Mouse (Mus musculus) midbrain, embryonic 10.5 days (tissue): ENCODE measurements around the gene Iqcf1. TPM values are rescaled to one million over a fixed set of nuclear protein-coding genes. Genes with fewer than 3 reads are reported as not detected.
A peak's percentile ranks its signal among the peaks of the same experiment; 100 is the strongest.

ENCODE experiments used
- DNase-seq: peaks from one replicate; pipeline ENCODE4 v3.0.0-alpha.2; 2017; ENCODE audit warnings: low spot score
- H3K27ac ChIP-seq: fragments of 300-500 bp; sonication (generic); replicated peaks from 2 replicates; pipeline ENCODE4 v1.5.1; 2016; ENCODE audit warnings: mild to moderate bottlenecking
- H3K27me3 ChIP-seq: fragments of 300-500 bp; sonication (generic); 2 replicates; pipeline ENCODE4 v1.6.1; 2016; ENCODE audit warnings: low read depth, mild to moderate bottlenecking; ENCODE audit not compliant: poor library complexity, severe bottlenecking
- H3K36me3 ChIP-seq: fragments of 300-500 bp; sonication (generic); 2 replicates; pipeline ENCODE4 v1.6.1; 2016; ENCODE audit warnings: mild to moderate bottlenecking, moderate library complexity
- H3K4me1 ChIP-seq: fragments of 300-500 bp; sonication (generic); 2 replicates; pipeline ENCODE4 v1.6.1; 2016
- H3K4me3 ChIP-seq: fragments of 300-500 bp; sonication (generic); 2 replicates; pipeline ENCODE4 v1.5.1; 2016; ENCODE audit warnings: mild to moderate bottlenecking, moderate library complexity
- H3K9me3 ChIP-seq: fragments of 300-500 bp; sonication (generic); replicated peaks from 2 replicates; pipeline ENCODE4 v1.6.1; 2016; ENCODE audit warnings: mild to moderate bottlenecking
- WGBS: fragments of 180-500 bp; shearing (Covaris S2); methylation state at CpG from one replicate; pipeline ENCODE4 v1.1.7; 2016; 5-methylcytosine and 5-hydroxymethylcytosine counted together
- polyA plus RNA-seq: library from polyadenylated mRNA; unstranded; fragments of >200 nt; fragmentation: Nextera tagmentation; extraction: Ambion mirVana; gene quantifications from 2 replicates; pipeline ENCODE4 v1.2.1, GENCODE M21; 2016

The Iqcf1 gene
- polyA plus RNA-seq, 1 experiment from 2014 or later = not detected

DNA sequence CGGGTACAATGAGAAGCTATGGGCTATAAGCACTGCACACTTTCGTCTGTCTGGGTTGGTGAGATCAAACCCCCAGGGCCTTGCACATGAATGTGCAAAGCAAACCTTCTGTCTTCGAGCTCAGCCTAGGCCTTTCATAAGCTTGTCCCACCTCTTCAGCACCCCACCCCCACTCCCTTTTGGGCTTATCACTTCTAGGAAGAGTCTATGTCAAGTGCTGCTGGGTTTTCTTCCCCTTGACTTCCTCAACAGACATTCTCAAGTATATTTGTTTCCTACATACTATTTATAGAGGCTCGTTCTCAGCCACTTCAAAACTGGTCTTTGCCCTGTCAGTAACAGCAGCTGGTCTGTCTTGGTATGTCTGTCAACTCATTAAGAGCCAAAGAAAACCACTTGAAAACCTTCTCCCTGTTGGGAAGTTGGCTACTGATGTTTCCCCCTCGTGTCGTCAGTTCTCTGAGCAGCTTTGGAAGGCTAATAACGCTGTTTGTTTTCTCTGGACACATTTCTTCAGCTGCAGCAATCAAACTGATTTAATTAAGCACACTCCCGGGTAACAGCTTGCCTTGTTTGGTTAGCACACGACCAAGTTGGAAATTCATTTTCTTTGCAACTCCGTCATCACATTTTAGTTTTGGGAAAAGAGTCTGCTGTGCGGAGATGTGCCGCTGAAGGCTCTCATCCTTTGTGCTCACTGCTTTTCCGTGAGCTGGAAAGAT lies 13.1 kb downstream of the Iqcf1 start:
- no peaks in the 10 kb centered on the region for H3K4me1 ChIP-seq
- no peaks in the 10 kb centered on the region for H3K27me3 ChIP-seq
- 77% methylated on average over 13 of the region's 13 CpGs for WGBS
- no peaks in the 10 kb centered on the region for H3K36me3 ChIP-seq
- no peak overlapping the region for H3K27ac ChIP-seq
- no peaks in the 10 kb centered on the region for H3K9me3 ChIP-seq
- no peak for DNase-seq
- no peak overlapping the region for H3K4me3 ChIP-seq

- no peak overlapping the region for H3K4me3 ChIP-seq
- no peaks in the 10 kb centered on the region for H3K4me1 ChIP-seq
- no peaks in the 10 kb centered on the region for H3K36me3 ChIP-seq
- H3K27me3 ChIP-seq = no peaks in the 10 kb centered on the region
- H3K27ac ChIP-seq = no peak overlapping the region
- no peak for DNase-seq
- H3K9me3 ChIP-seq = no peaks in the 10 kb centered on the region
- WGBS = 79% methylated on average over 6 of the region's 6 CpGs
These were observed 13.8 kb downstream of the Iqcf1 start for GRCm38 (mm10) chr9:106513566-106513965.

- no peaks in the 10 kb centered on the region for H3K27me3 ChIP-seq
- H3K36me3 ChIP-seq = no peaks in the 10 kb centered on the region
- WGBS = 82% methylated on average over 4 of the region's 4 CpGs
- no peak for DNase-seq
- H3K27ac ChIP-seq = no peak within 1 kb of the TSS
- H3K9me3 ChIP-seq = no peaks in the 10 kb centered on the region
- no peak within 1 kb of the TSS for H3K4me3 ChIP-seq
- no peaks in the 10 kb centered on the region for H3K4me1 ChIP-seq
These were observed 14.5 kb downstream of the Iqcf1 start, which contains the start of gene Iqcf5 for GRCm38 (mm10) chr9:106514273-106514672. TSS of gene Iqcf5 (plus strand) at chr9:106514573.

DNA sequence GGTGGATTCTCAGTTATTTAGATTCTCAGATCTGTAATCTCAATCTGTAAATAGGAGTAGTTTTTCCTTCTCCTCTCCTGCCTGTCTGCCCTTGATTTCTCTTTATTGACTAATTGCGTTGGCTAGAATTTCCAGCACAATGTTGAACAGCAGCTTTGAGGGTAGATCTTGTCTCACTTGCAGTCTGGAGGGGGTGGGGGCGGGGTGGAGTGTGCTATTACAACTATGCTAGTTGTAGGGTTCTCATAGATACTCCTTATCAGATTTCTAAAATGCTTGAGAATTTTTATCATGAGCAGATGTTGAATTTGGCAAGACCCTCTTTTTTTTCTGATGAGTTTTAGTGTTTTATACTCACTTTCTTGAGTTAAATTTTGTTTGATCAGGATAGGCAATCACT lies 19.7 kb downstream of the Iqcf1 start:
- Histone ChIP-seq H3K27ac (no peak overlapping the region), H3K9me3 (no peaks in the 10 kb centered on the region), H3K36me3 (no peaks in the 10 kb centered on the region), H3K4me1 (no peaks in the 10 kb centered on the region), H3K27me3 (no peaks in the 10 kb centered on the region), H3K4me3 (no peak overlapping the region)
- no peak for DNase-seq
- WGBS = 84% methylated on average over 2 of the region's 2 CpGs

- no peaks in the 10 kb centered on the region for H3K9me3 ChIP-seq
- H3K4me3 ChIP-seq = no peak overlapping the region
- H3K4me1 ChIP-seq = no peaks in the 10 kb centered on the region
- H3K27me3 ChIP-seq = no peaks in the 10 kb centered on the region
- no peak overlapping the region for H3K27ac ChIP-seq
- WGBS = 84% methylated on average over 8 of the region's 8 CpGs
- H3K36me3 ChIP-seq = no peaks in the 10 kb centered on the region
- no peak for DNase-seq
These were observed 20.1 kb downstream of the Iqcf1 start for GRCm38 (mm10) chr9:106519909-106520308.

DNA sequence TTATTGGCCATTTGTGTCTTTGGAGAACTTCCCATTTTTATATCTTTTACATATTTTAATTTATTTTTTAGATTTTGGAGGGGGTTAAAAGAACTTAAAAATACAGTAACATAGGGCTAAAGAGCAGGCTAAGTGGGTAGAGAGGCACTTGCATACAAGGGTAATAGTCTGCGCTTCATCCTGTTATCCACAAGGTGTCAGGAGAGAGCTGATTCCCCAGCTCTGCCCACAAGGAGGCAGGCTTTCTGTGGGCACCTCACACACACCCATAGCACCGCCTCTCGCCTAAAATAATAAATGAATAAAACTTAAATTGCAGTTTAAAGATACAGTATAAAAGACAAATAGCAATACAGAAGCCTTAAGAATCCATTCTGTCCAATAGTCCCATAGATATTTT lies 32.1 kb downstream of the Iqcf1 start:
- whole genome bisulfite sequencing = 22% methylated on average over 3 of the region's 3 CpGs
- Histone ChIP-seq H3K9me3 (no peaks in the 10 kb centered on the region), H3K27ac (no peak overlapping the region), H3K27me3 (no peaks in the 10 kb centered on the region), H3K4me3 (no peak overlapping the region), H3K4me1 (no peaks in the 10 kb centered on the region), H3K36me3 (no peaks in the 10 kb centered on the region)
- DNase-seq = peak; percentile 24

DNA sequence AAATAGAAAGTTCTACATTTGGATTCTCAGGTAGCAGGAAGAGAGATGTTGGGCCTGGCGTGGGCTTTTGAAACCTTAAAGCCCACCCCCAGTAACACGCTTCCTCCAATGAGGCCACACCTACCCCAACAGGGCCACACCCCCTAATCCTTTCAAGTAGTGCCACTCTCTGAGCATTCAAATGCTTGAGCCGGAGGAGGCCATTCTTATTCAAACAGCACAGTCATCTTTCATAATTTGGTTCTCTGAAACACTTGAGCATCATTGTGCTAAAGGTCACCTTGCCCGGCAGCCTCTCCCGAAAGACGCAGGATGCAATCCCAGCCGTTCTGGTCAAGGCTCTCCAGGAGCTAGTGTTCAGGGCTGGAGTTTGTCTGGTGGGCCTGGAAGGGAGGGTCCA lies 34.5 kb downstream of the Iqcf1 start:
- 90% methylated on average over 7 of the region's 7 CpGs for WGBS
- Histone ChIP-seq H3K9me3 (no peaks in the 10 kb centered on the region), H3K27ac (no peak overlapping the region), H3K36me3 (no peaks in the 10 kb centered on the region), H3K27me3 (no peaks in the 10 kb centered on the region), H3K4me1 (no peaks in the 10 kb centered on the region), H3K4me3 (no peak overlapping the region)
- no peak for DNase-seq

- no peaks in the 10 kb centered on the region for H3K4me1 ChIP-seq
- DNase-seq = no peak
- H3K27me3 ChIP-seq = no peaks in the 10 kb centered on the region
- H3K9me3 ChIP-seq = 0 out of 2 replicates have a peak, but pooled peaks cover under 1% of the 10 kb centered on the region
- H3K36me3 ChIP-seq = no peaks in the 10 kb centered on the region
- H3K27ac ChIP-seq = no peak overlapping the region
- H3K4me3 ChIP-seq = no peak overlapping the region
- 94% methylated on average over 11 of the region's 11 CpGs for WGBS
These were observed 35.2 kb downstream of the Iqcf1 start for GRCm38 (mm10) chr9:106534975-106535374.

Other genes starting within 250 kb of the Iqcf1 start
- gene Poc1a, start 218.9 kb upstream of the Iqcf1 start, polyA plus RNA-seq = 38.1 and 46.6 TPM in 2 replicates
- gene Dusp7, start 131.3 kb upstream of the Iqcf1 start, polyA plus RNA-seq = 11.4 and 14.1 TPM in 2 replicates
- gene Rpl29, start 70.5 kb upstream of the Iqcf1 start, polyA plus RNA-seq = 872 and 1,015 TPM in 2 replicates
- gene Acy1, start 61.6 kb upstream of the Iqcf1 start, polyA plus RNA-seq = 39.3 and 42.6 TPM in 2 replicates
- 5.2 TPM in 2 replicates for gene Abhd14b, start 52.5 kb upstream of the Iqcf1 start, polyA plus RNA-seq
- gene Abhd14a, start 52.3 kb upstream of the Iqcf1 start, polyA plus RNA-seq = 37.7 TPM in 2 replicates
- gene Pcbp4, start 46.7 kb upstream of the Iqcf1 start, polyA plus RNA-seq = 385 and 386 TPM in 2 replicates
- 0.11 and 0.15 TPM in 2 replicates for gene Gpr62, start 34.0 kb upstream of the Iqcf1 start, polyA plus RNA-seq
- 69.9 and 74.9 TPM in 2 replicates for gene Rrp9, start 24.0 kb upstream of the Iqcf1 start, polyA plus RNA-seq
- gene Parp3, start 23.0 kb upstream of the Iqcf1 start, polyA plus RNA-seq = 1.9 and 2.7 TPM in 2 replicates
- gene Iqcf5, start 14.6 kb downstream of the Iqcf1 start, polyA plus RNA-seq = 0.27 TPM in 1 of 2 replicates, not detected in the other
- gene Iqcf3, start 61.7 kb downstream of the Iqcf1 start, polyA plus RNA-seq = not detected in 2 replicates
- not detected in 2 replicates for gene Iqcf4, start 71.0 kb downstream of the Iqcf1 start, polyA plus RNA-seq
- not detected in 2 replicates for gene Iqcf6, start 126.6 kb downstream of the Iqcf1 start, polyA plus RNA-seq
- gene Grm2, start 156.1 kb downstream of the Iqcf1 start, polyA plus RNA-seq = 11.8 and 18.9 TPM in 2 replicates
- gene Tex264, start 186.0 kb downstream of the Iqcf1 start, polyA plus RNA-seq = 26.4 and 30.2 TPM in 2 replicates